Mouse (Mus musculus) spleen, postnatal 10 days (tissue): ENCODE results near the gene Ybx3.

ENCODE experiments used
- DNase-seq, 2 experiments: peaks; one replicate each; pipeline ENCODE4 v3.0.0; 2021 to 2022; ENCODE audit warnings: low spot score in 2 of 2

Ybx3 gene

GRCm38 (mm10) chr6:131338787-131339186 is 49.5 kb downstream of the Ybx3 start:
- DNase-seq, result no peak

- no peak for DNase-seq
These were observed 61.2 kb downstream of the Ybx3 start for GRCm38 (mm10) chr6:131327076-131327475.

- no peak for DNase-seq
These were observed 66.2 kb downstream of the Ybx3 start for GRCm38 (mm10) chr6:131321854-131322639.

- no peak for DNase-seq
These were observed 71.8 kb downstream of the Ybx3 start for GRCm38 (mm10) chr6:131316155-131317101.
